Comparison of ENCODE assay signal across 8 mouse cellular contexts in genomic region chr2:174284011-174284410, GRCm38 (mm10). TPM values are rescaled to one million over a fixed set of nuclear protein-coding genes. Genes with fewer than 3 reads are reported as not detected.
DNase-seq lines count a peak whose midpoint lies in the region; ATAC-seq and TF ChIP-seq lines count a peak whose summit lies in the region.

Gene Gnas, plus strand, starts transcription at chr2:174284320.

- peak within 1 kb of the TSS; percentile 54 for H3K4me2 ChIP-seq in hindbrain, embryonic 15.5 days
- peak within 1 kb of the TSS; percentile 47 for H3K4me2 ChIP-seq in limb, embryonic 11.5 days (ENCODE audit: low read depth, severe bottlenecking)

- peaks cover 33% of the 10 kb centered on the region for H3K36me3 ChIP-seq in hindbrain, embryonic 15.5 days
- peaks cover 36% of the 10 kb centered on the region for H3K36me3 ChIP-seq in limb, embryonic 11.5 days (ENCODE audit: control insufficient read depth, insufficient read depth, low read length)
- H3K36me3 ChIP-seq in midbrain, embryonic 10.5 days, result peaks cover 100% of the 10 kb centered on the region

- DNase-seq in frontal cortex, postnatal 10 days (ENCODE audit: low spot score in 2 of 2), result no peak
- DNase-seq in brain, embryonic 14.5 days (ENCODE audit: low read depth), result peak; percentile 72
- DNase-seq in gastrocnemius, adult 8-10 months (ENCODE audit: low spot score in 2 of 2), result no peak
- peak; percentile 74 for DNase-seq in limb, embryonic 11.5 days (ENCODE audit: low spot score)
- peak; percentile 69 for DNase-seq in midbrain, embryonic 10.5 days (ENCODE audit: low spot score)
- DNase-seq in thymus, postnatal 0 days (ENCODE audit: low spot score), result peak; percentile 42

- no peak within 1 kb of the TSS for H3K9ac ChIP-seq in hindbrain, embryonic 15.5 days
- H3K9ac ChIP-seq in limb, embryonic 11.5 days (ENCODE audit: low read length), result no peak within 1 kb of the TSS; the same call in 1 of the 2 replicates

- peak within 1 kb of the TSS; percentile 28 for H3K4me3 ChIP-seq in hindbrain, embryonic 15.5 days
- H3K4me3 ChIP-seq in limb, embryonic 11.5 days (ENCODE audit: low read depth, low read length), result peak within 1 kb of the TSS; percentile 23
- peak within 1 kb of the TSS; percentile 56 for H3K4me3 ChIP-seq in midbrain, embryonic 10.5 days

- H3K4me1 ChIP-seq in hindbrain, embryonic 15.5 days (replicated peaks), result peaks cover 17% of the 10 kb centered on the region
- no peaks in the 10 kb centered on the region for H3K4me1 ChIP-seq in limb, embryonic 11.5 days (ENCODE audit: control insufficient read depth, insufficient read depth, low read length)
- peaks cover 49% of the 10 kb centered on the region for H3K4me1 ChIP-seq in midbrain, embryonic 10.5 days

- no peak for TF ChIP-seq POLR2A in brain, embryonic 14.5 days (IDR thresholded peaks at IDR 0.05; ENCODE audit: borderline replicate concordance, extremely low read depth, insufficient read depth, insufficient read length, poor library complexity, severe bottlenecking)

- H3K27ac ChIP-seq in hindbrain, embryonic 15.5 days (replicated peaks), result no peak within 1 kb of the TSS
- H3K27ac ChIP-seq in limb, embryonic 11.5 days (replicated peaks; ENCODE audit: low read depth, low read length), result no peak within 1 kb of the TSS
- H3K27ac ChIP-seq in midbrain, embryonic 10.5 days (replicated peaks), result no peak within 1 kb of the TSS; the same call in 1 of the 2 replicates

- TF ChIP-seq CTCF in brain, embryonic 14.5 days (IDR thresholded peaks at IDR 0.05; ENCODE audit: borderline replicate concordance, extremely low read depth, insufficient read depth, insufficient read length), result peak; percentile 64

- peaks cover 35% of the 10 kb centered on the region for H3K27me3 ChIP-seq in hindbrain, embryonic 15.5 days
- H3K27me3 ChIP-seq in limb, embryonic 11.5 days (ENCODE audit: control insufficient read depth, insufficient read depth, low read length), result peaks cover 37% of the 10 kb centered on the region
- peaks cover 48% of the 10 kb centered on the region for H3K27me3 ChIP-seq in midbrain, embryonic 10.5 days (ENCODE audit: low read depth, poor library complexity, severe bottlenecking)

- WGBS in hindbrain, embryonic 15.5 days, result 50% methylated on average over 19 of the region's 19 CpGs
- 40% methylated on average over 19 of the region's 19 CpGs for WGBS in limb, embryonic 11.5 days
- WGBS in midbrain, embryonic 10.5 days, result 59% methylated on average over 19 of the region's 19 CpGs

- ATAC-seq in frontal cortex, adult (ENCODE audit: low TSS enrichment), result 0 out of 2 replicates have a peak, but pooled peaks have one; percentile 23
- peak; percentile 65; the same call in 1 of the 2 replicates for ATAC-seq in hindbrain, embryonic 15.5 days (ENCODE audit: low FRiP score, low read depth)
- ATAC-seq in limb, embryonic 11.5 days (ENCODE audit: insufficient number of reproducible peaks, low FRiP score, low TSS enrichment, low read depth), result no peak; the same call in 1 of the 2 replicates

- H3K9me3 ChIP-seq in hindbrain, embryonic 15.5 days, result peaks cover 11% of the 10 kb centered on the region
- H3K9me3 ChIP-seq in limb, embryonic 11.5 days (ENCODE audit: control insufficient read depth, low read length), result peaks cover 12% of the 10 kb centered on the region
- H3K9me3 ChIP-seq in midbrain, embryonic 10.5 days (replicated peaks), result peaks cover 36% of the 10 kb centered on the region

RNA-seq across cellular contexts. Expression of gene Gnas, which starts in this region (rescaled TPM):
- polyA plus RNA-seq in brain, embryonic 14.5 days (2012; rRNA removed), result 1,690 and 2,178 TPM in 2 replicates
- total RNA-seq in gastrocnemius, adult 8-10 months (2022), result 1,000 to 10,000 TPM; 1,232 to 1,409 (median 1,307) TPM
- polyA plus RNA-seq in hindbrain, embryonic 15.5 days (2015; fragmentation: Nextera tagmentation; extraction: Ambion mirVana), result 1,606 and 1,659 TPM in 2 replicates
- 1,406 and 1,468 TPM in 2 replicates for polyA plus RNA-seq in limb, embryonic 11.5 days (2014; fragmentation: Nextera tagmentation; extraction: Ambion mirVana)
- 1,043 and 1,067 TPM in 2 replicates for polyA plus RNA-seq in midbrain, embryonic 10.5 days (2016; fragmentation: Nextera tagmentation; extraction: Ambion mirVana)
- polyA plus RNA-seq in thymus, postnatal 0 days (2015; fragmentation: Nextera tagmentation; extraction: Ambion mirVana), result 679 TPM in 2 replicates

Comparison
In these comparisons a context has a peak if more than half of its experiments do, and no peak if none do; other contexts are left out.
1. DNase-seq: peak in brain, embryonic 14.5 days (single experiment), limb, embryonic 11.5 days (single experiment), midbrain, embryonic 10.5 days (single experiment) and thymus, postnatal 0 days (single experiment); none in frontal cortex, postnatal 10 days (0 of 2) and gastrocnemius, adult 8-10 months (0 of 2).
2. Peak in every context shown above with its lines, with median percentiles within 50 percentile points of each other: H3K4me3 ChIP-seq.